Mouse (Mus musculus) CD4-positive, CD25-positive, alpha-beta regulatory T cell, adult 4 months (primary cell): ENCODE results near the gene Ppp1r26. TPM values are rescaled to one million over a fixed set of nuclear protein-coding genes. Genes with fewer than 3 reads are reported as not detected.

ENCODE experiments used
- ATAC-seq: one replicate; pipeline ENCODE4 v1.8.0; 2017
- polyA plus RNA-seq, 2 experiments: library from polyadenylated mRNA; unstranded; fragments of 100-300 nt; shearing (Covaris generic); gene quantifications; one replicate each; pipeline ENCODE4 v1.2.1; 2017

Gene Ppp1r26
- polyA plus RNA-seq, 2 experiments from 2014 or later = not detected

DNA sequence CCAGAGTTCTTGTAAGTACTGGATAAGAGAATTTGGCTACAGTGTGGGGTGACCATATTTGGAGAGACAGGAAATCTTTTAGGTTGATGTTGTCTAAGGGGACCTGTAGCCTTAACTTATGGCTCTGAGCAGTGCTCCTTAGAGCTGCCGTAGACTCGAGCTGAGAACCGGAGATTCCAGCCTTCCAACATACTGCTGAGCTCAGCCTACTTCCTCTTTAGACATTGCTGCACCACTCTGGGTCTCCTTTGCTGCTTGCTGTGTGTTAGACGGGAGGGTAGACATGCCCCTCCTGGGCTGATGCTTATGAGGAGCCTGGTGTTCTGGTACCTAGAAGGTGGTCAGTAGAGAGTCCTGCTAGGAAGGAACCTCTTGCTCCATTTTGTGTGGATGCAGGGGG, 51.8 kb downstream of the Ppp1r26 start:
- no peak for ATAC-seq

DNA sequence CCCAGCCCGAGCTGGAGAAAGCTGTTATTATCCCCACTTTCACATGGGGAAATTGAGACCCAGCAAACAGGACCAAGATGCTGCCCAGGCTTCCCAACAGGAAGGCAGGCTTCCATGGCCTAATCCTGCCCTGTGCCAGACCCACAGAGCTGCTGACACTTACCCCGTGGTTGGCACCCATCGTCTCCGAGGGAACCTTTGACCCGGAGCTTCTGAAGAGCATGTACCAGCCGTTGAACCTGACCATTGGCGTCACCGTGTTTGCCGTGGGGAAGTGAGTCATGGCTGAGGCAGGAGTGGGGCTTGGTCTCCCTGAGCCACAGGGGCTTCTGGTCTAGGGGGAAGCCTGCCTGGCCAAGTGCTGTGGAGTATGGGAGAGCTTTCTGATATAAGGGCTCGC, 56.4 kb downstream of the Ppp1r26 start:
- ATAC-seq = no peak

DNA sequence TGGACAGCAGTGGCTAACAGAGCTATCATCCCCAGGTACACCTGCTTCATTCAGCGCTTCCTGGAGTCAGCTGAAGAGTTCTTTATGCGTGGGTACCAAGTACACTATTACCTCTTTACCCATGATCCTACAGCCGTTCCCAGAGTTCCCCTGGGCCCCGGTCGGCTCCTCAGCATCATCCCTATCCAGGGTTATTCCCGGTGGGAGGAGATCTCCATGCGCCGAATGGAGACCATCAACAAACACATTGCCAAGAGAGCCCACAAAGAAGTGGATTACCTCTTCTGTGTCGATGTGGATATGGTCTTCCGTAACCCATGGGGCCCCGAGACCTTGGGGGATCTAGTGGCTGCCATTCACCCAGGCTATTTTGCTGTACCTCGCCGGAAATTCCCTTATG, 58.1 kb downstream of the Ppp1r26 start:
- ATAC-seq = no peak

Other genes starting within 250 kb of the Ppp1r26 start
- gene 1700007K13Rik, start 19.5 kb downstream of the Ppp1r26 start, polyA plus RNA-seq = not detected
- gene Mrps2, start 21.3 kb downstream of the Ppp1r26 start, polyA plus RNA-seq = 10 to 100 TPM; 19.5 to 24.0 TPM
- not detected for gene Gbgt1, start 50.1 kb downstream of the Ppp1r26 start, polyA plus RNA-seq
- not detected for gene Gm10134, start 59.3 kb downstream of the Ppp1r26 start, polyA plus RNA-seq
- gene Ralgds, start 66.3 kb downstream of the Ppp1r26 start, polyA plus RNA-seq = 1 to 10 TPM; 4.3 to 8.8 TPM
- gene Cel, start 116.6 kb downstream of the Ppp1r26 start, polyA plus RNA-seq = not detected
- gene Gtf3c5, start 137.0 kb downstream of the Ppp1r26 start, polyA plus RNA-seq = 10 to 100 TPM; 18.5 to 27.0 TPM
- not detected for gene Gfi1b, start 175.2 kb downstream of the Ppp1r26 start, polyA plus RNA-seq
- 10 to 100 TPM; 15.9 to 33.3 TPM for gene Tsc1, start 194.4 kb downstream of the Ppp1r26 start, polyA plus RNA-seq